Mouse (Mus musculus) midbrain, embryonic 13.5 days (tissue): ENCODE measurements around the gene Krtap19-9b. TPM values are rescaled to one million over a fixed set of nuclear protein-coding genes. Genes with fewer than 3 reads are reported as not detected.

ENCODE experiments used
- ATAC-seq: fragments of 200-750 bp; cut with Nextera tagmentation; 2 replicates; pipeline ENCODE4 v1.8.0; 2017; ENCODE audit warnings: mild to moderate bottlenecking, moderate TSS enrichment, moderate library complexity
- H3K27ac ChIP-seq: fragments of 300-500 bp; sonication (generic); 2 replicates; pipeline ENCODE4 v1.5.1; 2015; ENCODE audit warnings: inconsistent platforms, mild to moderate bottlenecking, moderate library complexity
- H3K27me3 ChIP-seq: fragments of 300-500 bp; sonication (generic); 2 replicates; pipeline ENCODE4 v1.6.1; 2015; ENCODE audit warnings: mild to moderate bottlenecking, inconsistent platforms
- H3K36me3 ChIP-seq: fragments of 300-500 bp; sonication (generic); 2 replicates; pipeline ENCODE4 v1.6.1; 2015; ENCODE audit warnings: mild to moderate bottlenecking, inconsistent platforms
- H3K4me1 ChIP-seq: fragments of 300-500 bp; sonication (generic); replicated peaks from 2 replicates; pipeline ENCODE4 v1.6.1; 2015; ENCODE audit warnings: inconsistent platforms
- H3K4me2 ChIP-seq: fragments of 300-500 bp; sonication (generic); replicated peaks from 2 replicates; pipeline ENCODE4 v1.6.1; 2015; ENCODE audit warnings: moderate library complexity, mild to moderate bottlenecking, inconsistent platforms
- H3K4me3 ChIP-seq: fragments of 300-500 bp; sonication (generic); replicated peaks from 2 replicates; pipeline ENCODE4 v1.5.1; 2015; ENCODE audit warnings: mild to moderate bottlenecking, inconsistent platforms
- H3K9ac ChIP-seq: fragments of 300-500 bp; sonication (generic); replicated peaks from 2 replicates; pipeline ENCODE4 v1.6.1; 2015; ENCODE audit warnings: mild to moderate bottlenecking, inconsistent platforms
- H3K9me3 ChIP-seq: fragments of 300-500 bp; sonication (generic); 2 replicates; pipeline ENCODE4 v1.6.1; 2016; ENCODE audit warnings: mild to moderate bottlenecking, inconsistent platforms
- WGBS: fragments of 180-500 bp; shearing (Covaris S2); methylation state at CpG from one replicate; pipeline ENCODE4 v1.1.7; 2015; 5-methylcytosine and 5-hydroxymethylcytosine counted together
- polyA plus RNA-seq: library from polyadenylated mRNA; unstranded; fragments of >200 nt; fragmentation: Nextera tagmentation; extraction: Ambion mirVana; gene quantifications from 2 replicates; pipeline ENCODE4 v1.2.1, GENCODE M21; 2015

The Krtap19-9b gene
- not detected in 2 replicates for polyA plus RNA-seq

- Histone ChIP-seq H3K27ac (no peak within 1 kb of the TSS), H3K9ac (no peak within 1 kb of the TSS), H3K4me2 (no peak within 1 kb of the TSS), H3K4me1 (no peaks in the 10 kb centered on the region), H3K4me3 (no peak within 1 kb of the TSS), H3K36me3 (no peaks in the 10 kb centered on the region), H3K27me3 (no peaks in the 10 kb centered on the region), H3K9me3 (no peaks in the 10 kb centered on the region)
- 93% methylated on average over 3 of the region's 3 CpGs for WGBS
- ATAC-seq = no peak
These were observed at the start of gene Krtap19-9b for GRCm38 (mm10) chr16:88932165-88932564. Gene Krtap19-9b (minus strand): TSS chr16:88932265.

- ATAC-seq = no peak
These were observed 30.7 kb upstream of the Krtap19-9b start, which contains the start of gene Krtap16-3 for GRCm38 (mm10) chr16:88962773-88963172. Gene Krtap16-3 (minus strand): TSS chr16:88962873.

GRCm38 (mm10) chr16:88941106-88941505 is 9.0 kb upstream of the Krtap19-9b start:
- H3K4me1 ChIP-seq = no peaks in the 10 kb centered on the region
- 72% methylated on average over 6 of the region's 6 CpGs for WGBS
- no peak for ATAC-seq

More at GRCm38 (mm10) chr16:88962773-88963172, 30.7 kb upstream of the Krtap19-9b start, which contains the start of gene Krtap16-3:
- Histone ChIP-seq H3K4me3 (no peak within 1 kb of the TSS), H3K4me1 (no peaks in the 10 kb centered on the region), H3K27ac (no peak within 1 kb of the TSS), H3K27me3 (no peaks in the 10 kb centered on the region), H3K36me3 (no peaks in the 10 kb centered on the region), H3K4me2 (no peak within 1 kb of the TSS), H3K9ac (no peak within 1 kb of the TSS), H3K9me3 (no peaks in the 10 kb centered on the region)
- WGBS = 92% methylated on average over 7 of the region's 7 CpGs

DNA sequence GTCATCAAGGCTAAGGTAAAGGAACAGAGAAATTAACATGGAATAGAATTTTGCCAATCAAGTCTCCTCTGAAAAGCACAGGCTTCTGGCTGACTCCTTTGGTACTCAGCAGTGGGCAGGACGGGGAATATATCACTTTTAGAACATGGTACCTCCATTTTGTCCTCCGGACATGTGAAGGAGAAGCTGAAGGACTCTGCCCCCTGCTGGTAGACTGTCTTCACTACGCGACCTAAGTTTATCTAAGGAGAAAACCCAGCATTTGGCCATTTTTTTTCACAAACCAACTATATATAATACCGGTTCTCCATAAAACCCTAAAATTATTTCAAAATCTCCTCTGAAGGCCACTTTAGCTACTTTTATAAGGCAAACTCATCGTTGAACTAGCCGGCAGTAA is 6.2 kb upstream of the Krtap19-9b start:
- Histone ChIP-seq H3K9ac (no peak overlapping the region), H3K4me1 (no peaks in the 10 kb centered on the region), H3K4me2 (no peak overlapping the region), H3K9me3 (no peaks in the 10 kb centered on the region), H3K4me3 (no peak overlapping the region), H3K36me3 (no peaks in the 10 kb centered on the region), H3K27ac (no peak overlapping the region), H3K27me3 (no peaks in the 10 kb centered on the region)
- WGBS = 74% methylated on average over 7 of the region's 7 CpGs
- ATAC-seq = no peak

More at GRCm38 (mm10) chr16:88941106-88941505, 9.0 kb upstream of the Krtap19-9b start:
- no peaks in the 10 kb centered on the region for H3K27me3 ChIP-seq
- H3K4me2 ChIP-seq = no peak overlapping the region
- no peaks in the 10 kb centered on the region for H3K9me3 ChIP-seq
- H3K36me3 ChIP-seq = no peaks in the 10 kb centered on the region
- H3K9ac ChIP-seq = no peak overlapping the region
- no peak overlapping the region for H3K4me3 ChIP-seq
- H3K27ac ChIP-seq = no peak overlapping the region

DNA sequence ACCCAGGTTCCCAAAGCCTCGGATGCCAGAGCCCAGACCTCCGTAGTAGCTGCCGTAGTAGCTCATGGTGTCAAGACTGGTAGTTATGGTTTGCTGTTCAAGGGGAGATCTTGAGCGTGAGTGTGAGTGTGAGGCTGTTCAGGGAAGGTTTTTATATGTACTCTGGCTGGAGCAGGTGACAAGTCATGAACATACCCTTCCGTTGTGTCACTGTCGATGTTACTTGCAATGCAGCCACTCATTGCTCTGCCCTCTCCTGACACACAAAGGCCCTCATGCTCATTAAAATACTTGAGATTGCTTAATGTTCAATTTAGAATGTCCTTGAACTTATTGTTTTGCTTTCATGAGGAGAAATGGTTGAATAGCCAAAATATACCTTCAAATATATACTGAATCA is 35.7 kb downstream of the Krtap19-9b start, which contains the start of gene Krtap19-5:
Gene Krtap19-5, minus strand, starts transcription at position 101 of the 400 bp plus-strand sequence.
- Histone ChIP-seq H3K27me3 (no peaks in the 10 kb centered on the region), H3K36me3 (no peaks in the 10 kb centered on the region), H3K4me3 (no peak within 1 kb of the TSS), H3K27ac (no peak within 1 kb of the TSS), H3K9me3 (no peaks in the 10 kb centered on the region), H3K9ac (no peak within 1 kb of the TSS), H3K4me2 (no peak within 1 kb of the TSS), H3K4me1 (no peaks in the 10 kb centered on the region)
- 90% methylated on average over 6 of the region's 6 CpGs for WGBS
- no peak for ATAC-seq

- Histone ChIP-seq H3K27ac (no peak overlapping the region), H3K9ac (no peak overlapping the region), H3K4me2 (no peak overlapping the region), H3K9me3 (no peaks in the 10 kb centered on the region), H3K4me1 (no peaks in the 10 kb centered on the region), H3K36me3 (no peaks in the 10 kb centered on the region), H3K4me3 (no peak overlapping the region), H3K27me3 (no peaks in the 10 kb centered on the region)
- 89% methylated on average over 6 of the region's 6 CpGs for WGBS
- no peak for ATAC-seq
These were observed 45.2 kb downstream of the Krtap19-9b start for GRCm38 (mm10) chr16:88886870-88887269.

GRCm38 (mm10) chr16:88884989-88885388 is 47.1 kb downstream of the Krtap19-9b start, which contains the start of gene Krtap19-4:
Gene Krtap19-4 (minus strand): TSS chr16:88885089.
- Histone ChIP-seq H3K36me3 (no peaks in the 10 kb centered on the region), H3K9me3 (no peaks in the 10 kb centered on the region), H3K4me3 (no peak within 1 kb of the TSS), H3K4me1 (no peaks in the 10 kb centered on the region), H3K4me2 (no peak within 1 kb of the TSS), H3K27me3 (no peaks in the 10 kb centered on the region), H3K9ac (no peak within 1 kb of the TSS), H3K27ac (no peak within 1 kb of the TSS)
- ATAC-seq = no peak
- whole genome bisulfite sequencing = 92% methylated on average over 5 of the region's 5 CpGs

Other genes with a start within 250 kb of the Krtap19-9b start
- gene 2310061N02Rik, start 224.3 kb downstream of the Krtap19-9b start, polyA plus RNA-seq = not detected in 2 replicates
- gene Krtap13-1, start 203.4 kb downstream of the Krtap19-9b start, polyA plus RNA-seq = not detected in 2 replicates
- gene Krtap13, start 180.6 kb downstream of the Krtap19-9b start, polyA plus RNA-seq = not detected in 2 replicates
- not detected in 2 replicates for gene 2310034C09Rik, start 173.4 kb downstream of the Krtap19-9b start, polyA plus RNA-seq
- gene 2310057N15Rik, start 158.1 kb downstream of the Krtap19-9b start, polyA plus RNA-seq = not detected in 2 replicates
- not detected in 2 replicates for gene Gm5965, start 154.4 kb downstream of the Krtap19-9b start, polyA plus RNA-seq
- gene Gm20741, start 120.0 kb downstream of the Krtap19-9b start, polyA plus RNA-seq = not detected in 2 replicates
- not detected in 2 replicates for gene Krtap15, start 112.0 kb downstream of the Krtap19-9b start, polyA plus RNA-seq
- not detected in 2 replicates for gene Krtap14, start 106.1 kb downstream of the Krtap19-9b start, polyA plus RNA-seq
- gene Krtap19-1, start 62.9 kb downstream of the Krtap19-9b start, polyA plus RNA-seq = not detected in 2 replicates
- not detected in 2 replicates for gene Krtap19-2, start 58.0 kb downstream of the Krtap19-9b start, polyA plus RNA-seq
- gene Krtap19-3, start 54.2 kb downstream of the Krtap19-9b start, polyA plus RNA-seq = not detected in 2 replicates
- not detected in 2 replicates for gene Krtap19-4, start 47.2 kb downstream of the Krtap19-9b start, polyA plus RNA-seq
- gene Krtap19-5, start 35.8 kb downstream of the Krtap19-9b start, polyA plus RNA-seq = not detected in 2 replicates
- not detected in 2 replicates for gene Krtap16-3, start 30.6 kb upstream of the Krtap19-9b start, polyA plus RNA-seq
- gene Krtap22-2, start 78.5 kb upstream of the Krtap19-9b start, polyA plus RNA-seq = not detected in 2 replicates
- gene Gm10229, start 83.0 kb upstream of the Krtap19-9b start, polyA plus RNA-seq = not detected in 2 replicates
- gene Krtap6-1, start 99.4 kb upstream of the Krtap19-9b start, polyA plus RNA-seq = not detected in 2 replicates
- not detected in 2 replicates for gene Gm10228, start 109.2 kb upstream of the Krtap19-9b start, polyA plus RNA-seq
- not detected in 2 replicates for gene Krtap6-5, start 115.6 kb upstream of the Krtap19-9b start, polyA plus RNA-seq
- not detected in 2 replicates for gene 1110025L11Rik, start 131.7 kb upstream of the Krtap19-9b start, polyA plus RNA-seq
- not detected in 2 replicates for gene Krtap6-3, start 151.8 kb upstream of the Krtap19-9b start, polyA plus RNA-seq
- not detected in 2 replicates for gene Gm6358, start 208.6 kb upstream of the Krtap19-9b start, polyA plus RNA-seq
- not detected in 2 replicates for gene Gm10061, start 218.8 kb upstream of the Krtap19-9b start, polyA plus RNA-seq
- not detected in 2 replicates for gene Gm9789, start 225.7 kb upstream of the Krtap19-9b start, polyA plus RNA-seq
- gene Gm7735, start 237.2 kb upstream of the Krtap19-9b start, polyA plus RNA-seq = not detected in 2 replicates
- gene 1110057P08Rik, start 242.5 kb upstream of the Krtap19-9b start, polyA plus RNA-seq = not detected in 2 replicates